Mouse (Mus musculus) kidney, postnatal 14 days (tissue): ENCODE results near the gene Adk.

Experiments
- DNase-seq: peaks from one replicate; pipeline ENCODE4 v3.0.0; 2022; ENCODE audit warnings: mixed read lengths

Gene Adk

GRCm38 (mm10) chr14:21359896-21360525 is 307.6 kb downstream of the Adk start:
- no peak for DNase-seq

DNA sequence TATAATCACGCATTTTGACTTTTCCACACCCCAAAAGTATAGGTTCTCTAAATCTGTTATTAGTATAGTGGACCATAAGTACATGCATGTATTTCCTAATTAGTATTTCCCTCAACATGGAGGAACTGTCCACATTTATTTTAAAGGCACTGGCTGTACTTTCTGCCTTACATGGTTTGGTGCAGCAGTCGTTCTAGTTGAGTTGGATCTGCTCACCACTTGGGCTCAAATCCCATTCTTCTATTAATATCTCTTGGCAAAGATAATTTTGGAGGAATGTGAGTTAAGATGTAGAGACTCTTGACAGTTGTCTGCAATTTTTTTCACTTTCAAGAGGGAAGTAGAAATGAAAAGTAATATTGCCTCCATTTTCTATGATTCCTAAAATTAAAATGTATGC is 314.7 kb downstream of the Adk start:
- no peak for DNase-seq

DNA sequence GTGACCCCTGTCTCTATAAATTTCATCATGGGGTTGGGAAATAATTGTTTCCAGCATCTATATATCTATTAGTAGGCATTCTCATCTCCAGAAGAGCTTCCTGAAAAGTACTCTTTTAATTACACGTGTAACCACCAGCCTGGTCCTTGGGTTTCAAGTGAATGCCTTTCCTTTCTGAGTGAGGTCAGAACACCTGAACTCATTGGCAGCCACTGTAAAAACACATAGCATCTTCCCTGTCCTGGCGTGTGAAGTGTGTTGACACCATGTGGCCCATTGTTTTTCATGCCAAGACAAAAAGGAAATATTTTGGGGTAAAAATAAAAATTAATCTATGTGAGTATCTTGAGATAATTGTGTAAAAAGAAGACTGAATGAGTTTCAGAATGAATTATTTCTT is 316.2 kb downstream of the Adk start:
- DNase-seq = no peak

DNA sequence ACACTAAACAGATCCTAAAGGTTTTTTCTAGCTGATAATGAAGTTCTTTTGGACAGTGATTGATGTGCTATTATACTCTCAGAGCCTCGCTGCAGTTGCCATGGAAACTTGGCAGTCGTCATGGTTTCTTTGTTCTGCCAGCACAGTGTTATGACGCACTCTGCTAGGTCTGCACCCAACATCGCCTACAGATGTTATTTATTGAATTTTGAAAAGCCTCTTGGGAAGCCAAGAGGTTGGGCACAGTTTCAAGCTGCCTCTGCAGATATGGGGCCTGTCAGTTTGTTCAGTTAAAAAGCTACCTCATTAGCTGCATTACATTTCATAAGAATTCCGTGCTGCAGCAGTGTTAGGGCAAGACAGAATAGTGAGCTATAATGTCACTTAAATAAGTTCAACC is 316.8 kb downstream of the Adk start:
- peak; percentile 87 for DNase-seq

GRCm38 (mm10) chr14:21371946-21372345 is 319.6 kb downstream of the Adk start:
- no peak for DNase-seq

DNA sequence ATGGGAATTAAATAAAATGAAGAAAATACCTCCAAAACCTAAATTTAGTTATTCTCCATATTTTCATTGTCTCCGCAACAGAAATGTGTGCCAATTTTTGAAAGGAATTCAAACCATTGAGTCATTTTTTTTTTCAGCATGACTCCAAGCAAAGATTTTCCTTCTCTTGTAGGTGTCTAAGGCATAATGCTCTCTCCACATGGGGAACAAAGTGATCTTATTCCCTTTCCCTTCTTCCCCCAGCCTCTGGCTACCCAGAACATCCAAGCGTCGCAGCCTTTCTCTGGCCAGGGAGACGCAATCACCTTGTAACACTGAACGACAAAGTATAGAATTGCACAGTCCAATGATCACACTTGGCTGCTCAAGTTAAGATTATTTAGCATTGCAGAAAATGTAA is 320.3 kb downstream of the Adk start:
- no peak for DNase-seq

DNA sequence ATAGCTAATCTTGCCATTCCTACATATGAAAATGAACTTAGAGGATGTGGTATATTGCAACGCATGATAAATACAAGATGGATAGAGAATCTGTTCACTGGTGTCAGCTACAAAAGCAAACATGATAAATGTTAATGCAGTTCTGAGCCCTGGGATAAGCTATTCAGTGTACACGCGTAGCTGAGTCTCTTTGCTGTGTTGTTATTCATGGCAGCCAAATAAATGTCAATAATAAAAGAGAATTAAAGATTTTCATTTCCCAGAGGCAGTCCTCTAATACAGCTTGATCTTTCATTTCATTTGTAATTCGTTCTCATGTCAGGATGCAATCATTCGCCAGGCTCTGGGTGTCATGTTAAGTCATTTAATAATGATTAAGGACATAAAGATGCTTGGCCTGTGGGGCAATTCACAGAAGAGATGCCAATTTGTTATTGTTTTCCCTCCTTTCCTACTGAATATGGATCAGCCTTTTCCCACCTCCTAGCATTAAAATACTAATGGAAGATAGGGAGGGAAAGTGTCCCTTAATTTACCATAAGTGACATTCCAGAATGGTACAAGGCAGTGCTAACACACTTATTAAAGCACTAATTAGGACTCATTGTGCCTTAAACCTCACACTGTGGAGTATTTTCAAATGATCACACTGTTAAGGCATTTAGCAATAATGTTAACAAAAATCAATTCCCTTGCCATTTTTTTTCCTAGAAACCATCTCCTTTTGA is 331.5 kb downstream of the Adk start:
- DNase-seq = no peak

DNA sequence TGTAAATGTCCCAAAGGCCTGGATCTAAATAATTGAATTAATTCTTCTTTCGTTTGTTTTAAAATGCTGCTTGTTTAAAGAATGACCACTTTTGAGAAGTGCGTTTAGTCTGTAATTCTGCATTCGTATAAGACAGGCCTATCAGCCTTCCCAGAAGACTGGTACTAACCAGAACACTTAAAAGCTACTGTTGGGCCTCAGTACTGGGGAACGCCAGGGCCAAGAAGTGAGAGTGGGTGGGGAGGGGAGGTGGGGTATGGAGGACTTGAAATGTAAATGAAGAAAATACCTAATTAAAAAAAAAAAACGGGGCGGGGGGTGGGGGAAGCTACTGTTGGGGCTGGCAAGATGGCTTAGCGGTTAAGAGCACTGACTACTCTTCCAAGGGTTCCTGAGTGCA is 347.1 kb downstream of the Adk start:
- DNase-seq = no peak

DNA sequence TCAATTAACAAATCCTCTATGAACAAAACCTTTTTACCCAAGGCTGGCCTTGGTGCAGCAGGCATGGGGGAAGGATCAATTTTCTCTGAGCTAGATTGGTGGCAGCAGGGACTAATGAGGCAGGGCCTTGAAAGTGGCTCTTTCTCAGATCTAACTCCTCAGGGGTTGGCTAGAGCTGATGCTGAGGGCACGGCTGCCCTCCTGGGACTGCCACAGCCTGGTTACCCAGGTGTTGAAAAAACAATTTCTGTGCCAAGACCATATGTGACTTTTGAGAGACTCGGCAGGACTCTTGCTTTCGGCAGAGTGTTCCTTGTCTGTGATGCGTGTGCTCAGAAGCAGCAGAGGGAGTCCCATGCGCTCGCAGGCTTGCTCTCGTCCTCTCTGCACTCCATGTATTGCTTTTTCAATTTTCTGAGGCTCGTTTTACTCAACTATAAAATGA is 349.8 kb downstream of the Adk start:
- DNase-seq = no peak

DNA sequence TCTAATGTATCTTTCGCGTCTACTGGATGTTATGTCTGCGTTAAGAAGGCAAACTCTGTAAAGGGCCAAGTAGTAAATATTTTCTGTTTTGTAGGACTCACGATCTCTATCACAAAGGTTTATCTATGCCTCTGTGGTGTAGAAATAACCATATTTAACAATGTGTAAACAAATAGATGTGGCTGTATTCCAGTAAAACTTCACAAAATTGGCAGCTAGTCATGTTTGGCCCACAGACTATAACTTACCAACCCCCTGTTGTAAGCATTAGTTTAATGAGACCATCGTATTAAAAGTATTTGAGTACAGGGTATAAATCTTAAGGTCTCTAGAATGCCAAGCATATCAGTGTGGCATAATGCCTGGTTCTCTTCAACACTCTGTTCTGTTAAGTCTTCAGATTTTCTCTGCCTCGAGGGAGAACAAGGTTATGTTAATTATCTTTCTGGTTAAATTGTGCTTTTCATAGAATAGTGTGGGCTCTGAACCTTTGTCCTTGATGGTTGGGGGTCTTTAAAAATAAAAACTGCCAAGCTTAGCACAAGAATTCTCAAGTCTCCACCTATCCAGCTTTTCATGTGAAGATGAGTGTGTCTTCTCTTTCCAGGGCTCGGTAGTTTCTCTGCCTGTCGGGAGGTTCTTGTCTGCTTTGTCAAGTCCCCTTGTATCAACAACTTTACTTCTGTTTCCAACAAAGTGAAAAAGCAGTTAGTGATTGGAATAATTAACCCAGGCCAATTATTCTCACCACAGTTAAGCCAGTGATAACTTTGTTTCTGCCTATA is 350.4 kb downstream of the Adk start:
- DNase-seq = no peak

DNA sequence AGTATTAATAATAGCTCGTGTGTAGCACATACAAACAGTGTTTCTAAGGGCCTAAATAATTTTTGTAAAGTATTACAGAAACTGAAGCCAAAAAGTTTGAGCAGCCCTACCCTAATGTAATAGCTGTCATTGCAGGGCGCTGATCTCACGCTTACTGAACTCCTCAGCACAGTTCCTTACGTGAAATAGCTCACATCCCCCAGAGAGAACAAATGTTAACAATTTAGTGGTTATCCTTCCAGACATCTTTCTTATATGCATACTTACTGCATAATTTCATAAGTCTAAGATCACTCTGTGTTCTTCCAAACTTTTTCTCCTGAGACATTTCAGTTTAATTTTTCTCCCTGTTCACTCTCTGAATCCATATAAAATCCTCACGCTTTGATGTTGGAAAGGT is 354.6 kb downstream of the Adk start:
- DNase-seq = no peak

- DNase-seq = no peak
Measured at GRCm38 (mm10) chr14:21408846-21409245, 356.5 kb downstream of the Adk start.

DNA sequence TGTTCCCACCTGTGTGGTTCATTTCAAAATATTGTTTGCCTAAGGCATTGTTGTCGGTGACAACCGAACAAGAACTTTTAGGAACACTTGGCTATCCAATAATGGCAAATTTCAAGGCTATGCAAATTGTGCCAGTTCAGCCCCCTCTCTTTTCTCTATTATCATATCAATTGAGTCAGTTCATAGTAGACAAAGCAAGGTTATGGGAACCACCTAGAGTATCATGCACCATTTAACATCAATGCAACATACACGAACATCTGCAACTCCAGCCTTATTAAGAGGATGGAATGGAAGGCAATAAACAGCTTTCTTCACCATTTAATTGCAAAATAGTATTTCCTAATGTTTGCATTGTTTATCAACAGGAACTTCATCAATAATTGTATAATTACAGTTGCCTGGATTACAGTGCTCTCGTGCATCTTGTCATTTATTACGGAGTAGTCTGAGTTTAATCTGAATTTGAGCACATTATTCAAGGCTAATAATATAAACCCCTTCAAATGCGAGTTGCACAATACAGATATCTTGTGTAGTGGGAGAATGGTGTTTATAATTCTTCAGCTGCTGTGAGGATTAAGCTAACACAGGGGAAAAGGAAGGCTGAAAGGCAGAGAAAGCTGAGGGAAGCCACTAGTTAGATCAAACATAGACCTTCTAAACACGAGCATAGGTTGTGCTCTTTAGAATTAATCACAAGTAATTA is 358.5 kb downstream of the Adk start:
- DNase-seq = no peak

DNA sequence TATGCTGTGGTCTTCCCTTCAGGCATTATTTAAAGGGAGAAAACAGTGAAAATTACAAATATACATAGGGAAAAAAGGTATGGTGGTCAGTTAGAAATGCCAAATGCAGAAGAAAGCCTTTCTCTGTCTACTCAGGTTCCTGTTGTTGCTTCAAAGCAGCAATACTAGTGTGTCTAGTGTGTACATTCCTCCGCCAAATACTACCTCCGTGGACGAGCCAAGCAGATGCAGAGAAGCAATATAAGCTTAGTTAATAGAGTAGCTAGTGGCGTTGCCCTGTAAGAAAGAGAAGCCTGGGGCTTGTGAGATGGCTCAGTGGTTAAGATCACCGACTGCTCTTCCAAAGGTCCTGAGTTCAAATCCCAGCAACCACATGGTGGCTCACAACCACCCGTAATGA is 359.1 kb downstream of the Adk start:
- no peak for DNase-seq

- no peak for DNase-seq
Measured at GRCm38 (mm10) chr14:21418332-21418731, 366.0 kb downstream of the Adk start.

DNA sequence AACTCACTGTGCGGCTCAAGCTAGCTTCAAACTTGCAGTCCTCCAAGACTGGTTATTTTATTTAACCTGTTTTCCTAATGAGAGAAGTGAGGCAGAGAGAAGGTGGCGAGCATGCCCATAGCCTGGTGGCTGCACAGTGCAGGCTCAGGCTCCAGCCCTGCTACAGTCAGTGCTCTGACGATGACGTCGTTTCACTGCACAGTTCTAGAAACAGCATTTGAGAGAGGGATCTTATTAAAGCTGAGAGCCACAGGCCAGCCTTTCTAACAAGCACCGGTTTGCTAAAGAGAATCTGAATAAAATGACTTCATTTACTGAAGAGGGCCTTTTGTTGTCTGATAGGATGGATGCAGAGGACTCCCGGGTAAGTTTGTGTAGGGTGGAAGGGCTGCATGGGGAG is 375.0 kb downstream of the Adk start:
- DNase-seq = no peak

- DNase-seq = no peak
Measured at GRCm38 (mm10) chr14:21433415-21433814, 381.0 kb downstream of the Adk start.

- DNase-seq = no peak
Measured at GRCm38 (mm10) chr14:21433995-21434394, 381.6 kb downstream of the Adk start.

- no peak for DNase-seq
Measured at GRCm38 (mm10) chr14:21434686-21435085, 382.3 kb downstream of the Adk start.

DNA sequence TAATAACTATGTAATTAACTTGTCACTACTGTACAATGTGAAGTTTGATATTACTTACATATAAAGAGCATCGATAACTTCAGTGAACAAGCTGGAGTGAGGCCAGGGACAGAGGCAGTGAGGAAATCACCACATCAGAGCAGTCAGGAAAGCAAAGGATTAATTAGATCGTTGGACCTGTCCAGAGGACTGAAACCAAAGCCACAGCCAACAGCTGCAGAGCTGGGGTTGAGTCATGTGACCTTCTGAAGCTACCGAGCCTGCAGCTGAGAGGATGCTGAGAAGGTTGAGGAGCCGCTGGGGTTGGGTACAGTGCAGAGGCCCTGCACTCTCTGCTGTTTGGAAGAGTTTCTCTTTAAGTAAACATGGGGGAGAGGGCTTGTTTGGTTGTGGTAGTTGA is 387.4 kb downstream of the Adk start:
- DNase-seq = no peak

DNA sequence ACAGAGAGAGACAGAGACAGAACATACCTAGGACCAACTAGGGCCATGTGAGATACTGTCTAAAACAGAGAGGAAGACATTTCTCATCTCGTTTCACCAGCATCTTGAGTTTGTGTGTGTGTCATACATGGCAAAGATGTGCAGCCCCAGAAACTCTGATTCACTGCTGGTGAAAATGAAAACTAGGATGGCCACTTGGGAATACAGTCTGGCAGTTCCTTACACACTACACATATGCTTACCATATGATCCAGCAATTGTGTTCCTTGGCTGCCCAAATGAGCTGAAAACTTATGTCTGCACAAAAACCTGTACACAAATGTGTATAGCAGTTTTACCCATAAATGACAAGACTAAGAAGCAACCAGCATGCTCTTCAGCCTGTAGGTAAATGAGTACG is 388.2 kb downstream of the Adk start:
- no peak for DNase-seq

DNA sequence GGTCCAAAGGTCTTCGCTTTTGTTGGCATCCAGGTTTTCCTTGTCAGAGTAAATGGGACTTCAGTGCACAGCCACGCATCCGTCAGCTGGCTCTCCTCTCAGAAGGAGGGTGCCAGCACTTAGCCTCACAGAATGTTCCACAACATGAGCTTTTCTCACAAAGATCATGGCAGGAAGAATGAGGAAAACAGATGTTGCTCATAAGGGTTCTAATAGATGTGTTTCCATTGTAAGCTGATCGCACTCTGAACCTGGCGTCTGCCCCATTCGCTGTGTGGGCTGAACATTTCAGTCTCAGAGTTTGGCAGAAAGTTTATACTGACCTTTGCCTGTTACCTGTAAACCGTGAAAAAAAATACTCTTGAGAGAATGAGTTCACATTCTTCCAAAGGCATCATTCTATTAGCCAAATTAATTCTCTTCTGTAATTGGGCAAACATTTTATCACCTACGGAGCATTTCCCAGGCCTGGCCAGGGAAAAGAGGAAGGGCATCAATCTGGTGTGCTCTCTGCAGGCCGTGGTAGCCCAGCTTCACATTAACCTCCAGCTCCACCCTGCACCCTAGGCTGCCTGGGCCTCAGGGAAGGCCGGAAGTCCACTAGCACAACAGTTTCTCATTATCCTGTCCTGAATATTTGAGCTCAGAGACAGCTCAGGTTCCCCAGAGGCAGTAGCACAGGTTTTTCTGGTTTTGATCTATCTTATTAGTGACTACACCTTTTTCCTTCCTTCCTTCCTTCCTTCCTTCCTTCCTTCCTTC is 389.6 kb downstream of the Adk start:
- no peak for DNase-seq

- no peak for DNase-seq
Measured at GRCm38 (mm10) chr14:21452581-21452980, 400.2 kb downstream of the Adk start.
